Mouse (Mus musculus) bone marrow, adult 2 months (tissue): ENCODE results near the gene Zfp652.

Experiments
- CTCF ChIP-seq: fragments of 200-500 bp; IDR thresholded peaks from 2 replicates; pipeline ENCODE4 v1.5.1; 2011; ENCODE audit warnings: low read length, control low read depth; ENCODE audit not compliant: control insufficient read depth, insufficient read depth
- POLR2A ChIP-seq: fragments of 200-500 bp; IDR thresholded peaks from 2 replicates; pipeline ENCODE4 v1.6.1; 2011; ENCODE audit warnings: low read depth, mild to moderate bottlenecking, control low read depth, low read length, borderline replicate concordance; ENCODE audit not compliant: control insufficient read depth

DNA sequence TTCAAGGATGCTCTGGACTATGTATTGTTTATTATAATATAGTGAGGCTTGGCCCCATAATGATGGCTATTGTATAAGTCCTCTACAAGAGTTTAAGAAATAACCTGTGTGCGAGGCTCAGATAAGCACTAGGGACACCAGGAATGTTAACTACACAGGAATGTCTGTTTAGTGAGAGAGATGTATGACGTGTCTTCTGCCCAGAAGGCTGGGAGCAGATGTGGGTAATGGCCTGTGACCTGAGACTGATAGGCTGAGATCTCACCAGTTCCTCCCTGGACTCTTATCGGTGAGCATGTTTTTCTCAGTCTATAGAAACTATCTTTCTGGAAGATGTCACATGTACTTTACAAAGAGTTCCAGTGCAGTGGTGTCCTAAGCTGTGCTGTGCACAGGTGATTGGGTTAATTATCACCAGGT lies 147.6 kb downstream of the Zfp652 start:
- TF ChIP-seq CTCF (no peak), POLR2A (no peak)
